Mouse (Mus musculus): Measurements from ENCODE around the gene Itln1. TPM values are rescaled to one million over a fixed set of nuclear protein-coding genes. Genes with fewer than 3 reads are reported as not detected.

Gene Itln1
- total and polyA plus RNA-seq, 2 experiments from 2014 or later: not detected

DNA sequence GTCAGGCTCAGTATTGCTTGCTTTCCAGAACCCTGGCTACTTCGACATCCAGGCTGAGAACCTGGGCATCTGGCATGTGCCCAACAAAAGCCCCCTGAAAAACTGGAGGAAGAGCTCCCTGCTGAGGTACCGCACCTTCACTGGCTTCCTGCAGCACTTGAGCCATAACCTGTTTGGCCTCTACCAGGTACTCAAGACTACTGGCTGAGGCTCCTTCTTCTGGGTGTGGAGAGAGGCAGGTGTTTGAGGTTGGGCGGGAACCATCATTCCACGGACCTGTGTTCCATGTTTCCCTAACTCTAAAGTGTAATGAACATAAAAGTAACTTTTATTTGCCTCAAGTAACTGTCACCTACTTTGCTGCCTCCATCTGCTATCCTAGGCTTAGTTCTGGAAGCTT lies 19.5 kb downstream of the Itln1 start:
- Histone ChIP-seq H3K9me3 (ENCODE audit: low read length) (no peaks in the 10 kb centered on the region), H3K4me2 (ENCODE audit: low read depth, low read length) (no peak overlapping the region), H3K9ac (replicated peaks; ENCODE audit: low read length) (no peak overlapping the region), H3K27ac (no peak overlapping the region), H3K27me3 (ENCODE audit: insufficient read depth, low read length) (no peaks in the 10 kb centered on the region), H3K4me1 (ENCODE audit: insufficient read depth, low read length) (no peaks in the 10 kb centered on the region), H3K36me3 (ENCODE audit: insufficient read depth, low read length) (no peaks in the 10 kb centered on the region), H3K4me3 (ENCODE audit: low read length) (no peak overlapping the region)
- no peak for TF ChIP-seq CTCF (IDR thresholded peaks at IDR 0.05; ENCODE audit: low read depth)
- WGBS: 90% methylated on average over 4 of the region's 4 CpGs
- no peak for DNase-seq (ENCODE audit: low spot score)
- ATAC-seq: no peak

DNA sequence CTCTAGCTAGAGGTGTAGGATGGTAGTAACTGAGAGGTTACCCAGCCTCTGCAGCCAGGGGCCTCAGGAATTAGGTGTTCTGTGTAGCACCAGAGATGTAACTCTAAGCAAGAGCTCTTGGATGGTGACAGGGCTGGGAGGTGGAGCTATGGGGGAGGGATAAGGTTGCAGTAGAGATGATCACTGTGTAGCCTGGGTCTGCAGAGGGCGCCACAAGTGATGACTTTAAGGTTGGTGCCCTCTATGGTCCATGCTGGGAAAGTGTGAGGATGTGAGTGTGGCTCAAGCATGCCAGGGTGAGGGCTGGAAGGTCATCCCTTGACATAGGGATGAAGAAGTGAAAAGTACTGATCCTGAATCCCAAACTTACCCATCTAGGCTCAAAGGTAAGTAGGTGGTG lies 20.1 kb downstream of the Itln1 start:
- no peak for TF ChIP-seq CTCF (IDR thresholded peaks at IDR 0.05; ENCODE audit: low read depth)
- Histone ChIP-seq H3K9ac (replicated peaks; ENCODE audit: low read length) (no peak overlapping the region), H3K27ac (no peak overlapping the region), H3K9me3 (ENCODE audit: low read length) (no peaks in the 10 kb centered on the region), H3K27me3 (ENCODE audit: insufficient read depth, low read length) (no peaks in the 10 kb centered on the region), H3K4me2 (ENCODE audit: low read depth, low read length) (no peak overlapping the region), H3K4me1 (ENCODE audit: insufficient read depth, low read length) (no peaks in the 10 kb centered on the region), H3K36me3 (ENCODE audit: insufficient read depth, low read length) (no peaks in the 10 kb centered on the region), H3K4me3 (ENCODE audit: low read length) (no peak overlapping the region)
- no peak for ATAC-seq
- 31% methylated on average over 1 of the region's 1 CpGs for WGBS
- DNase-seq (ENCODE audit: low spot score): no peak

DNA sequence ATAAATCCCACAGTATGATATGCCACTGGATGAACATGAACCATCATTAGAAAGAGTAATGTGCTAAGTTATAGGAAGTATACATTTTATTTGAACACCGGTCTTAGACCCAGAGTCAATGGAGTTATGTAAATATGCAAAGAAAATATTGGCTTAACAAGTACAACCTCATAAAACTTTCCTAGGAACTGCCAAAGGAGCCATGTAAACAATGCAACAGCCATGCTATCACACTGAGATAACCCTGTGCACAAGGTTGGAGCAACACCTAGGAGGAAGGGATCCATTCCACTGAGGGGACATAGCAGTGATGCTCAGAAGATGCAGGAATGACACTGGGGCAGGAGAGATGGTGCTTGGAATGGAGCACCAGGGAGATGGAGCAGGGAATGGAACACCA lies 21.3 kb downstream of the Itln1 start:
- H3K4me3 ChIP-seq (ENCODE audit: low read length): no peak overlapping the region
- H3K4me2 ChIP-seq (ENCODE audit: low read depth, low read length): no peak overlapping the region
- 95% methylated on average over 1 of the region's 1 CpGs for WGBS
- TF ChIP-seq CTCF (IDR thresholded peaks at IDR 0.05; ENCODE audit: low read depth): no peak
- no peak overlapping the region for H3K9ac ChIP-seq (replicated peaks; ENCODE audit: low read length)
- no peak overlapping the region for H3K27ac ChIP-seq
- ATAC-seq (no peak), DNase-seq (ENCODE audit: low spot score) (no peak)
- no peaks in the 10 kb centered on the region for H3K4me1 ChIP-seq (ENCODE audit: insufficient read depth, low read length)
- no peaks in the 10 kb centered on the region for H3K36me3 ChIP-seq (ENCODE audit: insufficient read depth, low read length)
- no peaks in the 10 kb centered on the region for H3K9me3 ChIP-seq (ENCODE audit: low read length)
- H3K27me3 ChIP-seq (ENCODE audit: insufficient read depth, low read length): no peaks in the 10 kb centered on the region

DNA sequence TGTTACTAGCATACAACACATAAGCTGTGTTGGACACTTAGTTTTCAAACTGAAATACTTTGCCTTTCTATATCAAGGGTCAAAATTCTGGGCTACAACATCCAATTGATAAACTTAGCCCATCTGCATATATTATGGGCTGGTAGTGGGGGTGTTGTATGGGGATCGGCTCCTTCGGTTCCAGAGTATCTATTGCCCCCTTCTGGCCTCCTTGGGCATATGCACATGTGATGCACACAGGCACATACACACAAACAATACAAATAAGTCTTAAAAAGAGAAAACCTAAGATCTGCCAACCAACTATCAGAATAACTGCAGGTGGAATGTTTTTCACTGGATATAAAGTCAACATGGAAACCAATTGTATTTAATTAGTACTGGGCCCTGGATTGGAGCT lies 21.9 kb downstream of the Itln1 start:
- WGBS: 85% methylated on average over 2 of the region's 2 CpGs
- ATAC-seq (no peak), DNase-seq (ENCODE audit: low spot score) (no peak)
- Histone ChIP-seq H3K4me2 (ENCODE audit: low read depth, low read length) (no peak overlapping the region), H3K27ac (no peak overlapping the region), H3K4me3 (ENCODE audit: low read length) (no peak overlapping the region), H3K36me3 (ENCODE audit: insufficient read depth, low read length) (no peaks in the 10 kb centered on the region), H3K27me3 (ENCODE audit: insufficient read depth, low read length) (no peaks in the 10 kb centered on the region), H3K4me1 (ENCODE audit: insufficient read depth, low read length) (no peaks in the 10 kb centered on the region), H3K9me3 (ENCODE audit: low read length) (no peaks in the 10 kb centered on the region), H3K9ac (replicated peaks; ENCODE audit: low read length) (no peak overlapping the region)
- TF ChIP-seq CTCF (IDR thresholded peaks at IDR 0.05; ENCODE audit: low read depth): no peak

DNA sequence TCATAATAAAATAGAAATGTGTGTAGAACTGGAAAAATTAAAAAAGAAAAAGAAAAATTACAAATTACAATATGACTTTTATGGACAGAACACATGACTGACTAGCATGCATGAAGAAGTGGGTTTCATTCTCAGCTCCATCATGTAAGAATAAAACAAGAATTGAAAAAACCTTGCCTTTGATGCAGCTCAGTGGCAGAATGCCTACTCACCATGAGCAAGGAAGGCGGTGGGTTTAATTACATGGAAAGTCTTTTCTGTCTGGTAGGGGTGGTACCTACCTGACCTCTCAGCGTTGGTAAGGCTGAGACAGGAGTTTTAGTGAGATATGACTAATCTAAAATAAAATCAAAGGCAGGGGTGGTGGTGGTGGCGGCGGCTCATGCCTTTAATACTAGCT lies 30.5 kb downstream of the Itln1 start:
- Histone ChIP-seq H3K9me3 (ENCODE audit: low read length) (no peaks in the 10 kb centered on the region), H3K36me3 (ENCODE audit: insufficient read depth, low read length) (no peaks in the 10 kb centered on the region), H3K27ac (no peak overlapping the region), H3K4me1 (ENCODE audit: insufficient read depth, low read length) (no peaks in the 10 kb centered on the region), H3K9ac (replicated peaks; ENCODE audit: low read length) (no peak overlapping the region; the same call in 1 of the 2 replicates), H3K27me3 (ENCODE audit: insufficient read depth, low read length) (no peaks in the 10 kb centered on the region), H3K4me2 (ENCODE audit: low read depth, low read length) (peak overlapping the region; percentile 81), H3K4me3 (ENCODE audit: low read length) (peak overlapping the region; percentile 49)
- 66% methylated on average over 4 of the region's 4 CpGs for WGBS
- no peak for DNase-seq (ENCODE audit: low spot score)
- TF ChIP-seq CTCF (IDR thresholded peaks at IDR 0.05; ENCODE audit: low read depth): no peak
- ATAC-seq: no peak

DNA sequence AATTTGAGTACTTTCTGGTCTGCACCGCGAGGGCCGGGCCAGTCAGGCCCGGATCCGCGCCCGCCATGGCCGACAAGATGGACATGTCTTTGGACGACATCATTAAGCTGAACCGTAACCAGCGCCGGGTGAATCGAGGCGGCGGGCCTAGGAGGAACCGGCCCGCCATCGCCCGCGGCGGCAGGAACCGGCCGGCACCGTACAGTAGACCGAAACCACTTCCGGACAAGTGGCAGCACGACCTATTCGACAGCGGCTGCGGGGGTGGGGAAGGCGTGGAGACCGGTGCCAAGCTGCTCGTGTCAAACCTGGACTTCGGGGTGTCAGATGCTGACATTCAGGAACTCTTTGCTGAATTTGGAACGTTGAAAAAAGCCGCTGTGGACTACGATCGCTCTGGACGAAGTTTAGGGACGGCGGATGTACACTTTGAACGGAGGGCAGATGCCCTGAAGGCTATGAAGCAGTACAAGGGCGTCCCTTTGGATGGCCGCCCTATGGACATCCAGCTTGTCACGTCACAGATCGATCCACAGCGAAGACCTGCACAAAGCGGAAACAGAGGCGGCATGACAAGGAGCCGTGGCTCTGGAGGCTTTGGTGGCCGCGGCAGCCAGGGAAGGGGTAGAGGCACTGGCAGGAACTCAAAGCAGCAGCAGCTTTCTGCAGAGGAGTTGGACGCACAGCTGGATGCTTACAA lies 31.4 kb downstream of the Itln1 start:
- H3K4me3 ChIP-seq (ENCODE audit: low read length): peak overlapping the region; percentile 49
- no peaks in the 10 kb centered on the region for H3K36me3 ChIP-seq (ENCODE audit: insufficient read depth, low read length)
- H3K9ac ChIP-seq (replicated peaks; ENCODE audit: low read length): peak overlapping the region; percentile 76
- TF ChIP-seq CTCF (IDR thresholded peaks at IDR 0.05; ENCODE audit: low read depth): no peak
- peak; percentile 65 for ATAC-seq
- DNase-seq (ENCODE audit: low spot score): peak; percentile 79
- H3K27me3 ChIP-seq (ENCODE audit: insufficient read depth, low read length): no peaks in the 10 kb centered on the region
- H3K4me2 ChIP-seq (ENCODE audit: low read depth, low read length): peak overlapping the region; percentile 81
- peak overlapping the region; percentile 95 for H3K27ac ChIP-seq
- WGBS: 1% methylated on average over 53 of the region's 53 CpGs
- H3K4me1 ChIP-seq (ENCODE audit: insufficient read depth, low read length): no peaks in the 10 kb centered on the region
- no peaks in the 10 kb centered on the region for H3K9me3 ChIP-seq (ENCODE audit: low read length)

DNA sequence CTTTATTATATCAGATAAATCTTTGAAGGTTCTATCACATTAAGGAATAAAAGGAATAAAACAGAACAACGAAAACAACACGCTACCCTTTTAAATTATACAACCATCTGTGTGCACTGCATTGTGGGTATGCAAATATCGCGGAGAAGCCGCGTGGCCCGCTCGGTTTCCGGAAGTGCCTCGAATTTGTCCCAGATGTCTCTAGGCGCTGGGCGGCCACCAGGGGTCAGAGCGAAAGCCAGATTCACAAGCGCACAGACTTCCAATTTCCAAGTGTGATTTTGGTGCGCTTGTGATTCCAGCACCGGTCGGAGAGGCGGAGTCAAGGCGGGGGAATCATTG lies 31.9 kb downstream of the Itln1 start, which contains the start of gene Alyref2:
Gene Alyref2, plus strand, starts transcription at position 229 of the 342 bp plus-strand sequence.
- peak; percentile 98 for DNase-seq (ENCODE audit: low spot score)
- H3K36me3 ChIP-seq (ENCODE audit: insufficient read depth, low read length): no peaks in the 10 kb centered on the region
- peak within 1 kb of the TSS; percentile 81 for H3K4me2 ChIP-seq (ENCODE audit: low read depth, low read length)
- H3K9me3 ChIP-seq (ENCODE audit: low read length): no peaks in the 10 kb centered on the region
- peak within 1 kb of the TSS; percentile 49 for H3K4me3 ChIP-seq (ENCODE audit: low read length)
- peak; percentile 89 for ATAC-seq
- peak within 1 kb of the TSS; percentile 95 for H3K27ac ChIP-seq
- peak; percentile 87 for TF ChIP-seq CTCF (IDR thresholded peaks at IDR 0.05; ENCODE audit: low read depth)
- H3K27me3 ChIP-seq (ENCODE audit: insufficient read depth, low read length): no peaks in the 10 kb centered on the region
- peak within 1 kb of the TSS; percentile 76 for H3K9ac ChIP-seq (replicated peaks; ENCODE audit: low read length)
- under 1% methylated on average over 19 of the region's 19 CpGs for WGBS
- H3K4me1 ChIP-seq (ENCODE audit: insufficient read depth, low read length): no peaks in the 10 kb centered on the region

All from hindbrain, postnatal 0 days (tissue).